Mouse (Mus musculus) megakaryocyte, embryonic 14.5 days (primary cell): Measurements from ENCODE around the gene Plod1.

Experiments
- FLI1 ChIP-seq: IDR thresholded peaks from 2 replicates; pipeline ENCODE4 v1.6.1; 2012; ENCODE audit warnings: low read length, inconsistent platforms, mixed read lengths
- GATA1 ChIP-seq: IDR thresholded peaks from 3 replicates; pipeline ENCODE4 v1.6.1; 2012; ENCODE audit warnings: mixed read lengths, low read length, inconsistent platforms, borderline replicate concordance

DNA sequence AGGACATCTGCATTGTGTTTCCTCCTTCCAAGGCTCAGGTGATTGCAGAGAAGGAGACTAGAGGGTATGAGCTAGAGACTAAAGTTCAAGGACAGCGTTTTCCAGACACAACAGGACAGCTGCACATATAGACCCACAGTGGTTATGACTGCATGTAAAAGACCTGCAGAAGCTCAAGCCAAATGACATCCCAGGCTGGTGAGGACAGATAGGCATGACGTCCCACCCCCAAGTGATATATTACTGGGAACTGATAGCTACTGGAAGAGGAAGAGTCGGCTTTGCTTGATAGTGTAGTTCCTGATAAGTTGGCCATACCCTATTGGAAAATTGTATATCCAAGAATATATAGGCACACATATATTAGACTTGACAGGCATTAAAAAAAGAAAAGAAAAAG lies 39.7 kb upstream of the Plod1 start:
- no peak for TF ChIP-seq GATA1
- no peak for TF ChIP-seq FLI1
